Mouse (Mus musculus) erythroblast, embryonic 14.5 days (primary cell): ENCODE results near the gene Il15.

Source experiments
- GATA1 ChIP-seq: IDR thresholded peaks from 2 replicates; pipeline ENCODE4 v1.6.1; 2012; ENCODE audit warnings: low read length, inconsistent platforms, mixed read lengths
- TAL1 ChIP-seq: IDR thresholded peaks from 3 replicates; pipeline ENCODE4 v1.6.1; 2012; ENCODE audit warnings: low read length, inconsistent platforms, mixed read lengths

- TF ChIP-seq TAL1 (no peak), GATA1 (no peak)
Observed at GRCm38 (mm10) chr8:82416587-82417340, 13.7 kb upstream of the Il15 start.
